In the genomic region with DNA sequence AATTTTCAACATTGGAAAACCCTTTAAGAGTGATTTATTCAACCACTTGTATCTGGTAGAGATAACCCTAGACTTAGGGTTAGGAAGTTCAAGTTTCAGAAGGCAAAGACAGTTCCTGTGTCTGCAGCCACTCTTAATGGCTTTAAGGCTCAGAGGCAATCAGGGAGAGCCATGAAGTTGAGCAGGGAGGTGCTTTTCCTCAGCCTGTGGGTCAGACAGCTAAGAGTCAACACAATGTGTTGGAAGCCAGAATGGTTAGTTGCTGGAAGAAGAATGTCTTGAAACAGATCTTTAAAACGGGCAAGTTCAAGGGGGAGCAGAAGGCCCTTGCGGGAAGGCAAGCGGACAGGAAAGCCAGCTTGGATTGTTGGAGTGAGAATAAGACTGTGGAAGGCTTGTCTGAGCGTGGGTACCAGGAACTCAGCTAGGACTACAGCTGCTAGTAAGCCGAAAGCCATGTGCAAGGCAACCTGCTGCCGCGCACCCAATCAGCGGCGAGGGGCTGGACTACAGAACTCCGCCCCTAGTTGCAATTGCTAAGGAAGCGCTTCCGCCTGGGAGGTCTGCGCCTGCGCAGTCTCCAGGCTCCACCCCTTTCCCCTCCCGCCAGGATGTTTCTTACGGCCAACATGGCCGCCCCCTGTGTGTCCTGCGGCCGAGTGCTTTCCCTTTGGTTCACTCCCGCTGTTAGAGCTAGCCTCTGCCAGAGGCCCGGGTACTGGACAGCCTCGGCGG, we compare ENCODE assay signal across 8 mouse cellular contexts. TPM values are rescaled to one million over a fixed set of nuclear protein-coding genes. Genes with fewer than 3 reads are reported as not detected.
DNase-seq lines count a peak whose midpoint lies in the region; ATAC-seq and TF ChIP-seq lines count a peak whose summit lies in the region.

A gene (plus strand): TSS at position 571 of the 735 bp plus-strand sequence.

- TF ChIP-seq CTCF in ES-Bruce4 (IDR thresholded peaks at IDR 0.05; ENCODE audit: low read depth, low read length) = no peak
- TF ChIP-seq CTCF in liver, postnatal 0 days (IDR thresholded peaks at IDR 0.05; ENCODE audit: low read depth) = no peak

- H3K36me3 ChIP-seq in ES-Bruce4 (ENCODE audit: control insufficient read depth, insufficient read depth, low read length, poor library complexity, severe bottlenecking) = no peaks in the 10 kb centered on the region
- no peaks in the 10 kb centered on the region for H3K36me3 ChIP-seq in forebrain, embryonic 13.5 days (ENCODE audit: poor library complexity, severe bottlenecking)
- H3K36me3 ChIP-seq in liver, postnatal 0 days (replicated peaks; ENCODE audit: insufficient read depth, low read length) = no peaks in the 10 kb centered on the region
- no peaks in the 10 kb centered on the region for H3K36me3 ChIP-seq in neural tube, embryonic 14.5 days (ENCODE audit: control insufficient read depth, insufficient read depth, low read length)

- H3K9ac ChIP-seq in ES-Bruce4 (ENCODE audit: low read depth, poor library complexity, severe bottlenecking) = peak within 1 kb of the TSS; percentile 73
- H3K9ac ChIP-seq in forebrain, embryonic 13.5 days = peak within 1 kb of the TSS; percentile 84
- H3K9ac ChIP-seq in liver, postnatal 0 days (replicated peaks) = peak within 1 kb of the TSS; percentile 84
- H3K9ac ChIP-seq in neural tube, embryonic 14.5 days (replicated peaks; ENCODE audit: low read depth, low read length) = peak within 1 kb of the TSS; percentile 80

- no peak within 1 kb of the TSS for H3K27ac ChIP-seq in ES-Bruce4 (ENCODE audit: insufficient read depth, low read length)
- H3K27ac ChIP-seq in forebrain, embryonic 13.5 days = no peak within 1 kb of the TSS
- H3K27ac ChIP-seq in liver, postnatal 0 days (ENCODE audit: low read depth) = peak within 1 kb of the TSS; percentile 76
- peak within 1 kb of the TSS; percentile 59; the same call in 1 of the 2 replicates for H3K27ac ChIP-seq in neural tube, embryonic 14.5 days (ENCODE audit: low read depth, low read length)

- no peaks in the 10 kb centered on the region for H3K4me1 ChIP-seq in ES-Bruce4 (ENCODE audit: control insufficient read depth, insufficient read depth, low read length)
- peaks cover 14% of the 10 kb centered on the region for H3K4me1 ChIP-seq in forebrain, embryonic 13.5 days
- peaks cover 8% of the 10 kb centered on the region; the same call in 1 of the 2 replicates for H3K4me1 ChIP-seq in liver, postnatal 0 days (ENCODE audit: insufficient read depth)
- H3K4me1 ChIP-seq in neural tube, embryonic 14.5 days (ENCODE audit: control insufficient read depth, insufficient read depth, low read length) = peaks cover 3% of the 10 kb centered on the region; the same call in 1 of the 2 replicates

- intact Hi-C loops in heart, postnatal 10 days (cut with DNase I) = no loop called here

- WGBS in forebrain, embryonic 13.5 days = under 1% methylated on average over 23 of the region's 23 CpGs
- WGBS in large intestine, adult 2 months = 2% methylated on average over 23 of the region's 23 CpGs
- WGBS in liver, postnatal 0 days (ENCODE audit: insufficient replicate concordance) = under 1% methylated on average over 23 of the region's 23 CpGs
- WGBS in neural tube, embryonic 14.5 days = under 1% methylated on average over 22 of the region's 23 CpGs

- H3K9me3 ChIP-seq in ES-Bruce4 (replicated peaks; ENCODE audit: control insufficient read depth, insufficient read depth, low read length, poor library complexity, severe bottlenecking) = no peaks in the 10 kb centered on the region
- H3K9me3 ChIP-seq in forebrain, embryonic 13.5 days (replicated peaks) = no peaks in the 10 kb centered on the region
- no peaks in the 10 kb centered on the region for H3K9me3 ChIP-seq in liver, postnatal 0 days (ENCODE audit: low read length)
- H3K9me3 ChIP-seq in neural tube, embryonic 14.5 days (ENCODE audit: control insufficient read depth, low read length) = no peaks in the 10 kb centered on the region

- peak; percentile 99 for ATAC-seq in cerebellum, adult (ENCODE audit: insufficient number of reproducible peaks, low FRiP score, low TSS enrichment)
- peak; percentile 100 for ATAC-seq in forebrain, embryonic 13.5 days
- ATAC-seq in liver, postnatal 0 days = peak; percentile 98
- ATAC-seq in neural tube, embryonic 14.5 days (ENCODE audit: low read depth) = peak; percentile 100

- no peak for TF ChIP-seq EP300 in ES-Bruce4 (IDR thresholded peaks at IDR 0.05; ENCODE audit: insufficient read depth, low read depth, low read length)
- no peak for TF ChIP-seq EP300 in liver, postnatal 0 days (IDR thresholded peaks at IDR 0.05; ENCODE audit: low read depth)

- TF ChIP-seq POLR2A in ES-Bruce4 (IDR thresholded peaks at IDR 0.05; ENCODE audit: insufficient read depth, low read length) = peak; percentile 41

- H3K27me3 ChIP-seq in ES-Bruce4 (ENCODE audit: control insufficient read depth, insufficient read depth, low read length, poor library complexity, severe bottlenecking) = no peaks in the 10 kb centered on the region
- H3K27me3 ChIP-seq in forebrain, embryonic 13.5 days = no peaks in the 10 kb centered on the region
- H3K27me3 ChIP-seq in liver, postnatal 0 days (ENCODE audit: insufficient read depth, low read length) = no peaks in the 10 kb centered on the region
- H3K27me3 ChIP-seq in neural tube, embryonic 14.5 days (ENCODE audit: control insufficient read depth, insufficient read depth, low read length) = no peaks in the 10 kb centered on the region

- peak; percentile 98 for DNase-seq in heart, postnatal 10 days
- DNase-seq in large intestine, adult 2 months (ENCODE audit: low read depth, low spot score) = peak; percentile 81
- peak; percentile 98 for DNase-seq in liver, postnatal 0 days
- DNase-seq in testis, postnatal 10 days (ENCODE audit: low spot score) = peak; percentile 99

- peak within 1 kb of the TSS; percentile 89 for H3K4me3 ChIP-seq in ES-Bruce4 (ENCODE audit: low read depth, low read length)
- H3K4me3 ChIP-seq in forebrain, embryonic 13.5 days = peak within 1 kb of the TSS; percentile 97
- H3K4me3 ChIP-seq in liver, postnatal 0 days (ENCODE audit: low read depth, low read length) = peak within 1 kb of the TSS; percentile 85
- peak within 1 kb of the TSS; percentile 92 for H3K4me3 ChIP-seq in neural tube, embryonic 14.5 days (ENCODE audit: low read depth, low read length)

- peak within 1 kb of the TSS; percentile 66 for H3K4me2 ChIP-seq in forebrain, embryonic 13.5 days
- peak within 1 kb of the TSS; percentile 83 for H3K4me2 ChIP-seq in liver, postnatal 0 days (ENCODE audit: low read depth, low read length)
- peak within 1 kb of the TSS; percentile 62 for H3K4me2 ChIP-seq in neural tube, embryonic 14.5 days (ENCODE audit: low read depth, low read length)

RNA-seq across cellular contexts. Expression of the gene that starts here (rescaled TPM):
- polyA plus RNA-seq in ES-Bruce4 (2011; ENCODE audit: insufficient read depth, insufficient read length, low read depth, missing spikeins) = 65.8 and 66.3 TPM in 2 replicates
- polyA plus RNA-seq in forebrain, embryonic 13.5 days (2015; fragmentation: Nextera tagmentation; extraction: Ambion mirVana) = 42.6 and 46.6 TPM in 2 replicates
- total RNA-seq in heart, postnatal 10 days (2021) = 10 to 100 TPM; 92.7 to 96.9 TPM
- polyA plus RNA-seq in large intestine, adult 2 months (2012; rRNA removed) = 26.2 and 29.2 TPM in 2 replicates
- 24.3 and 25.4 TPM in 2 replicates for polyA plus RNA-seq in liver, postnatal 0 days (2015; fragmentation: Nextera tagmentation; extraction: Ambion mirVana)
- polyA plus RNA-seq in neural tube, embryonic 14.5 days (2014; fragmentation: Nextera tagmentation; extraction: Ambion mirVana) = 35.8 and 41.4 TPM in 2 replicates

Comparison
In these comparisons a context has a peak if more than half of its experiments do, and no peak if none do; other contexts are left out.
1. H3K27ac ChIP-seq: peak in liver, postnatal 0 days (single experiment) and neural tube, embryonic 14.5 days (single experiment); none in ES-Bruce4 (single experiment) and forebrain, embryonic 13.5 days (single experiment).
2. Peak in every context shown above with its lines, with median percentiles within 50 percentile points of each other: H3K4me3 ChIP-seq, H3K9ac ChIP-seq, ATAC-seq, H3K4me2 ChIP-seq and DNase-seq.